In genomic region chr1:134733659-134734058, GRCm38 (mm10) we compare ENCODE assay signal across 22 mouse cellular contexts.
"Had no signal": no experiment of that assay in that cellular context is flagged by ENCODE, and none has a peak within 500 bp of the region (broad histone marks: within the 10 kb centered on the region; RNA-seq: fewer than 3 reads in every experiment).

No protein-coding gene starts in this region.

- H3K36me3 ChIP-seq: limb, embryonic 12.5 days; limb, embryonic 15.5 days; liver, embryonic 12.5 days; liver, embryonic 15.5 days; lung, embryonic 15.5 days; midbrain, embryonic 15.5 days; neural tube, embryonic 12.5 days; neural tube, embryonic 15.5 days had no signal

- ATAC-seq: inflammation-experienced regulatory T-cells, adult 6 months; liver, embryonic 12.5 days; midbrain, embryonic 15.5 days had no signal

- H3K27me3 ChIP-seq: limb, embryonic 12.5 days; liver, embryonic 15.5 days; lung, embryonic 15.5 days; midbrain, embryonic 15.5 days; neural tube, embryonic 12.5 days; neural tube, embryonic 15.5 days had no signal

- H3K9me3 ChIP-seq: limb, embryonic 12.5 days; limb, embryonic 15.5 days; liver, embryonic 12.5 days; liver, embryonic 15.5 days; lung, embryonic 15.5 days; midbrain, embryonic 10.5 days; midbrain, embryonic 15.5 days; neural tube, embryonic 12.5 days; neural tube, embryonic 15.5 days had no signal

- H3K9ac ChIP-seq: limb, embryonic 12.5 days; limb, embryonic 15.5 days; liver, embryonic 12.5 days; liver, embryonic 15.5 days; lung, embryonic 15.5 days; midbrain, embryonic 15.5 days; neural tube, embryonic 12.5 days; neural tube, embryonic 15.5 days had no signal

- DNase-seq: kidney, adult 2 months; kidney, postnatal 25 days; left cerebral cortex, postnatal 4 days; lung, adult 18-20 months; lung, postnatal 10 days; lung, postnatal 36 days; right cerebral cortex, adult 18-20 months; right cerebral cortex, postnatal 14 days; right cerebral cortex, postnatal 4 days; thymus, postnatal 25 days had no signal

- H3K27ac ChIP-seq: kidney, postnatal 0 days; limb, embryonic 12.5 days; limb, embryonic 15.5 days; liver, embryonic 12.5 days; liver, embryonic 15.5 days; lung, embryonic 15.5 days; midbrain, embryonic 10.5 days; midbrain, embryonic 15.5 days; neural tube, embryonic 12.5 days; neural tube, embryonic 15.5 days had no signal

- H3K4me2 ChIP-seq: limb, embryonic 12.5 days; limb, embryonic 15.5 days; liver, embryonic 12.5 days; liver, embryonic 15.5 days; lung, embryonic 15.5 days; midbrain, embryonic 15.5 days; neural tube, embryonic 12.5 days; neural tube, embryonic 15.5 days had no signal

- H3K4me3 ChIP-seq: limb, embryonic 12.5 days; limb, embryonic 15.5 days; liver, embryonic 12.5 days; liver, embryonic 15.5 days; lung, embryonic 15.5 days; megakaryocyte, embryonic 14.5 days; midbrain, embryonic 10.5 days; midbrain, embryonic 15.5 days; neural tube, embryonic 12.5 days; neural tube, embryonic 15.5 days had no signal

- H3K4me1 ChIP-seq: limb, embryonic 15.5 days; liver, embryonic 12.5 days; liver, embryonic 15.5 days; lung, embryonic 15.5 days; megakaryocyte, embryonic 14.5 days; midbrain, embryonic 15.5 days; neural tube, embryonic 12.5 days had no signal
